Mouse (Mus musculus): ENCODE measurements around the gene Olfm1. TPM values are rescaled to one million over a fixed set of nuclear protein-coding genes. Genes with fewer than 3 reads are reported as not detected.

Olfm1 gene
- polyA plus RNA-seq, 1 experiment from 2014 or later = 10.4 TPM

- H3K36me3 ChIP-seq (ENCODE audit: insufficient read depth, low read length) = no peaks in the 10 kb centered on the region
- H3K27ac ChIP-seq (ENCODE audit: low read length) = no peak overlapping the region
- ATAC-seq (ENCODE audit: low FRiP score, low TSS enrichment) = no peak
- H3K4me3 ChIP-seq (ENCODE audit: low read length) = no peak overlapping the region
- H3K4me1 ChIP-seq (ENCODE audit: insufficient read depth, low read length) = no peaks in the 10 kb centered on the region
- no peak overlapping the region for H3K9ac ChIP-seq (replicated peaks; ENCODE audit: low read length)
- 70% methylated on average over 12 of the region's 12 CpGs for WGBS
- H3K4me2 ChIP-seq (replicated peaks; ENCODE audit: low read depth, low read length) = no peak overlapping the region
- H3K27me3 ChIP-seq (ENCODE audit: insufficient read depth, low read length) = no peaks in the 10 kb centered on the region
- H3K9me3 ChIP-seq (ENCODE audit: low read length) = no peaks in the 10 kb centered on the region
Measured at GRCm38 (mm10) chr2:28169336-28169735, 23.5 kb upstream of the Olfm1 start.

GRCm38 (mm10) chr2:28171962-28172361 is 20.8 kb upstream of the Olfm1 start:
- no peak overlapping the region for H3K27ac ChIP-seq (ENCODE audit: low read length)
- H3K36me3 ChIP-seq (ENCODE audit: insufficient read depth, low read length) = no peaks in the 10 kb centered on the region
- 80% methylated on average over 6 of the region's 6 CpGs for WGBS
- no peak overlapping the region for H3K9ac ChIP-seq (replicated peaks; ENCODE audit: low read length)
- no peaks in the 10 kb centered on the region for H3K4me1 ChIP-seq (ENCODE audit: insufficient read depth, low read length)
- no peaks in the 10 kb centered on the region for H3K9me3 ChIP-seq (ENCODE audit: low read length)
- no peak for ATAC-seq (ENCODE audit: low FRiP score, low TSS enrichment)
- H3K27me3 ChIP-seq (ENCODE audit: insufficient read depth, low read length) = no peaks in the 10 kb centered on the region
- no peak overlapping the region for H3K4me3 ChIP-seq (ENCODE audit: low read length)
- H3K4me2 ChIP-seq (replicated peaks; ENCODE audit: low read depth, low read length) = no peak overlapping the region

- Histone ChIP-seq H3K27ac (ENCODE audit: low read length) (no peak overlapping the region), H3K36me3 (ENCODE audit: insufficient read depth, low read length) (no peaks in the 10 kb centered on the region), H3K4me1 (ENCODE audit: insufficient read depth, low read length) (no peaks in the 10 kb centered on the region), H3K9me3 (ENCODE audit: low read length) (no peaks in the 10 kb centered on the region), H3K4me3 (ENCODE audit: low read length) (no peak overlapping the region), H3K4me2 (replicated peaks; ENCODE audit: low read depth, low read length) (no peak overlapping the region), H3K9ac (replicated peaks; ENCODE audit: low read length) (no peak overlapping the region), H3K27me3 (ENCODE audit: insufficient read depth, low read length) (no peaks in the 10 kb centered on the region)
- no peak for ATAC-seq (ENCODE audit: low FRiP score, low TSS enrichment)
- WGBS = 57% methylated on average over 11 of the region's 11 CpGs
Measured at GRCm38 (mm10) chr2:28173225-28174141, 19.3 kb upstream of the Olfm1 start.

GRCm38 (mm10) chr2:28174441-28174840 is 18.4 kb upstream of the Olfm1 start:
- 79% methylated on average over 3 of the region's 3 CpGs for WGBS
- H3K9ac ChIP-seq (replicated peaks; ENCODE audit: low read length) = no peak overlapping the region
- H3K4me3 ChIP-seq (ENCODE audit: low read length) = no peak overlapping the region
- H3K4me1 ChIP-seq (ENCODE audit: insufficient read depth, low read length) = no peaks in the 10 kb centered on the region
- no peaks in the 10 kb centered on the region for H3K9me3 ChIP-seq (ENCODE audit: low read length)
- no peaks in the 10 kb centered on the region for H3K27me3 ChIP-seq (ENCODE audit: insufficient read depth, low read length)
- H3K4me2 ChIP-seq (replicated peaks; ENCODE audit: low read depth, low read length) = no peak overlapping the region
- no peaks in the 10 kb centered on the region for H3K36me3 ChIP-seq (ENCODE audit: insufficient read depth, low read length)
- ATAC-seq (ENCODE audit: low FRiP score, low TSS enrichment) = no peak
- no peak overlapping the region for H3K27ac ChIP-seq (ENCODE audit: low read length)

- no peak for ATAC-seq (ENCODE audit: low FRiP score, low TSS enrichment)
- Histone ChIP-seq H3K4me3 (ENCODE audit: low read length) (no peak overlapping the region), H3K4me1 (ENCODE audit: insufficient read depth, low read length) (no peaks in the 10 kb centered on the region), H3K9me3 (ENCODE audit: low read length) (no peaks in the 10 kb centered on the region), H3K36me3 (ENCODE audit: insufficient read depth, low read length) (no peaks in the 10 kb centered on the region), H3K27me3 (ENCODE audit: insufficient read depth, low read length) (no peaks in the 10 kb centered on the region), H3K27ac (ENCODE audit: low read length) (no peak overlapping the region), H3K4me2 (replicated peaks; ENCODE audit: low read depth, low read length) (no peak overlapping the region), H3K9ac (replicated peaks; ENCODE audit: low read length) (no peak overlapping the region)
- WGBS = 73% methylated on average over 6 of the region's 6 CpGs
Measured at GRCm38 (mm10) chr2:28178600-28178999, 14.2 kb upstream of the Olfm1 start.

GRCm38 (mm10) chr2:28180053-28180452 is 12.7 kb upstream of the Olfm1 start:
- Histone ChIP-seq H3K36me3 (ENCODE audit: insufficient read depth, low read length) (no peaks in the 10 kb centered on the region), H3K4me1 (ENCODE audit: insufficient read depth, low read length) (no peaks in the 10 kb centered on the region), H3K4me3 (ENCODE audit: low read length) (no peak overlapping the region), H3K4me2 (replicated peaks; ENCODE audit: low read depth, low read length) (no peak overlapping the region), H3K9ac (replicated peaks; ENCODE audit: low read length) (no peak overlapping the region), H3K9me3 (ENCODE audit: low read length) (no peaks in the 10 kb centered on the region), H3K27ac (ENCODE audit: low read length) (no peak overlapping the region), H3K27me3 (ENCODE audit: insufficient read depth, low read length) (no peaks in the 10 kb centered on the region)
- WGBS = 59% methylated on average over 3 of the region's 3 CpGs
- ATAC-seq (ENCODE audit: low FRiP score, low TSS enrichment) = no peak

- no peak for ATAC-seq (ENCODE audit: low FRiP score, low TSS enrichment)
- WGBS = 39% methylated on average over 8 of the region's 8 CpGs
Measured at GRCm38 (mm10) chr2:28188398-28188944, 4.3 kb upstream of the Olfm1 start.

GRCm38 (mm10) chr2:28193690-28194087 is 897 bp downstream of the Olfm1 start:
- Histone ChIP-seq H3K9me3 (ENCODE audit: low read length) (no peaks in the 10 kb centered on the region), H3K4me1 (ENCODE audit: insufficient read depth, low read length) (peaks cover 12% of the 10 kb centered on the region), H3K27me3 (ENCODE audit: insufficient read depth, low read length) (peaks cover 24% of the 10 kb centered on the region), H3K27ac (ENCODE audit: low read length) (no peak overlapping the region), H3K36me3 (ENCODE audit: insufficient read depth, low read length) (no peaks in the 10 kb centered on the region), H3K4me2 (replicated peaks; ENCODE audit: low read depth, low read length) (peak overlapping the region; percentile 91), H3K4me3 (ENCODE audit: low read length) (peak overlapping the region; percentile 62), H3K9ac (replicated peaks; ENCODE audit: low read length) (peak overlapping the region; percentile 62; the same call in 1 of the 2 replicates)
- no peak for ATAC-seq (ENCODE audit: low FRiP score, low TSS enrichment)
- WGBS = 27% methylated on average over 12 of the region's 12 CpGs

More at GRCm38 (mm10) chr2:28188398-28188944, 4.3 kb upstream of the Olfm1 start:
- no peak overlapping the region for H3K4me3 ChIP-seq (ENCODE audit: low read length)
- peaks cover 9% of the 10 kb centered on the region for H3K27me3 ChIP-seq (ENCODE audit: insufficient read depth, low read length)
- H3K4me1 ChIP-seq (ENCODE audit: insufficient read depth, low read length) = peaks cover 10% of the 10 kb centered on the region
- no peak overlapping the region for H3K27ac ChIP-seq (ENCODE audit: low read length)
- no peaks in the 10 kb centered on the region for H3K36me3 ChIP-seq (ENCODE audit: insufficient read depth, low read length)
- no peak overlapping the region for H3K4me2 ChIP-seq (replicated peaks; ENCODE audit: low read depth, low read length)
- H3K9me3 ChIP-seq (ENCODE audit: low read length) = no peaks in the 10 kb centered on the region
- no peak overlapping the region for H3K9ac ChIP-seq (replicated peaks; ENCODE audit: low read length)

GRCm38 (mm10) chr2:28194962-28195617 is 2.3 kb downstream of the Olfm1 start:
- Histone ChIP-seq H3K27ac (ENCODE audit: low read length) (no peak overlapping the region), H3K4me2 (replicated peaks; ENCODE audit: low read depth, low read length) (no peak overlapping the region), H3K27me3 (ENCODE audit: insufficient read depth, low read length) (peaks cover 24% of the 10 kb centered on the region), H3K36me3 (ENCODE audit: insufficient read depth, low read length) (no peaks in the 10 kb centered on the region), H3K9ac (replicated peaks; ENCODE audit: low read length) (no peak overlapping the region), H3K4me3 (ENCODE audit: low read length) (no peak overlapping the region), H3K9me3 (ENCODE audit: low read length) (no peaks in the 10 kb centered on the region), H3K4me1 (ENCODE audit: insufficient read depth, low read length) (peaks cover 12% of the 10 kb centered on the region)
- WGBS = 40% methylated on average over 6 of the region's 6 CpGs
- ATAC-seq (ENCODE audit: low FRiP score, low TSS enrichment) = no peak
